Mouse (Mus musculus) gastrocnemius, adult 18-20 months (tissue): ENCODE data around the gene Defb47. TPM values are rescaled to one million over a fixed set of nuclear protein-coding genes. Genes with fewer than 3 reads are reported as not detected.

Source experiments
- DNase-seq: peaks from one replicate; pipeline ENCODE4 v3.0.0; 2021; ENCODE audit warnings: low spot score
- long read RNA-seq, 2 experiments: library from polyadenylated mRNA; stranded (forward); transcript quantifications; one replicate each; pipeline ENCODE4 v2.0.0; 2021
- total RNA-seq, 2 experiments: library from RNA; stranded (reverse); gene quantifications; 2 replicates each; pipeline ENCODE4 v1.2.3; 2021

Gene Defb47
- total RNA-seq, result not detected
- long read RNA-seq, experiment 1, result 0 reads
- long read RNA-seq, experiment 2, result 0 reads

GRCm38 (mm10) chr14:62997777-62998176, at the start of gene Defb47:
Gene Defb47 (plus strand): TSS chr14:62998077.
- no peak for DNase-seq

- no peak for DNase-seq
Observed at GRCm38 (mm10) chr14:62956091-62956490, 41.8 kb upstream of the Defb47 start.

- DNase-seq, result no peak
Observed at GRCm38 (mm10) chr14:62963632-62964031, 34.2 kb upstream of the Defb47 start.

- DNase-seq, result no peak
Observed at GRCm38 (mm10) chr14:62965342-62965741, 32.5 kb upstream of the Defb47 start.

- DNase-seq, result peak; percentile 7
Observed at GRCm38 (mm10) chr14:62965811-62966520, 31.9 kb upstream of the Defb47 start.

- DNase-seq, result peak; percentile 73
Observed at GRCm38 (mm10) chr14:62975046-62975445, 22.8 kb upstream of the Defb47 start.

- DNase-seq, result no peak
Observed at GRCm38 (mm10) chr14:62979815-62980214, 18.1 kb upstream of the Defb47 start.

- no peak for DNase-seq
Observed at GRCm38 (mm10) chr14:62984410-62984809, 13.5 kb upstream of the Defb47 start, which contains the start of gene Defb48. Gene Defb48 (minus strand): TSS chr14:62984510.

GRCm38 (mm10) chr14:62991271-62991670, 6.6 kb upstream of the Defb47 start:
- no peak for DNase-seq

GRCm38 (mm10) chr14:62991849-62992510, 5.9 kb upstream of the Defb47 start:
- DNase-seq, result no peak

- DNase-seq, result no peak
Observed at GRCm38 (mm10) chr14:62998977-62999376, 1.1 kb downstream of the Defb47 start.

GRCm38 (mm10) chr14:63002588-63002987, 4.7 kb downstream of the Defb47 start:
- no peak for DNase-seq

- no peak for DNase-seq
Observed at GRCm38 (mm10) chr14:63011471-63011870, 13.6 kb downstream of the Defb47 start, which contains the start of gene Defb43. Gene Defb43 (plus strand): TSS chr14:63011771.

GRCm38 (mm10) chr14:63013082-63013481, 15.2 kb downstream of the Defb47 start:
- DNase-seq, result no peak

- no peak for DNase-seq
Observed at GRCm38 (mm10) chr14:63014667-63015066, 16.8 kb downstream of the Defb47 start.

GRCm38 (mm10) chr14:63020524-63021156, 22.8 kb downstream of the Defb47 start:
- DNase-seq, result no peak

GRCm38 (mm10) chr14:63046691-63047090, 48.8 kb downstream of the Defb47 start, which contains the start of gene Defb42:
Gene Defb42 (plus strand): TSS chr14:63046991.
- no peak for DNase-seq

GRCm38 (mm10) chr14:63049910-63050370, 52.1 kb downstream of the Defb47 start, which contains the start of gene Defb30:
Gene Defb30 (minus strand): TSS chr14:63049960.
- no peak for DNase-seq
